In genomic region chr13:41134901-41135300, GRCm38 (mm10) we compare ENCODE assay signal across 9 mouse cellular contexts. TPM values are rescaled to one million over a fixed set of nuclear protein-coding genes. Genes with fewer than 3 reads are reported as not detected.
DNase-seq lines count a peak whose midpoint lies in the region; ATAC-seq and TF ChIP-seq lines count a peak whose summit lies in the region.
"Had no signal": no experiment of that assay in that cellular context is flagged by ENCODE, and none has a peak within 500 bp of the region (broad histone marks: within the 10 kb centered on the region; RNA-seq: fewer than 3 reads in every experiment).

No protein-coding gene starts in this region.

- peak; percentile 68 for DNase-seq in midbrain, embryonic 10.5 days (ENCODE audit: low spot score)
- peak; percentile 57 for DNase-seq in adrenal gland, adult 2 months
- DNase-seq in hindbrain, postnatal 0 days (ENCODE audit: low spot score) = peak; percentile 89
- peak; percentile 76 for DNase-seq in limb, embryonic 14.5 days (ENCODE audit: low spot score)
- peak; percentile 82 for DNase-seq in retina, postnatal 1 day

- no peaks in the 10 kb centered on the region for H3K4me1 ChIP-seq in midbrain, embryonic 10.5 days
- no peaks in the 10 kb centered on the region for H3K4me1 ChIP-seq in midbrain, embryonic 15.5 days
- H3K4me1 ChIP-seq in cortical plate, adult 2 months (ENCODE audit: control insufficient read depth, insufficient read depth, low read length) = no peaks in the 10 kb centered on the region
- no peaks in the 10 kb centered on the region for H3K4me1 ChIP-seq in hindbrain, postnatal 0 days (ENCODE audit: insufficient read depth, low read length)
- H3K4me1 ChIP-seq in limb, embryonic 14.5 days (ENCODE audit: control insufficient read depth, insufficient read depth, low read length) = no peaks in the 10 kb centered on the region

- H3K4me2 ChIP-seq in midbrain, embryonic 15.5 days = no peak overlapping the region
- no peak overlapping the region for H3K4me2 ChIP-seq in hindbrain, postnatal 0 days (ENCODE audit: low read depth, low read length)
- no peak overlapping the region for H3K4me2 ChIP-seq in limb, embryonic 14.5 days (replicated peaks; ENCODE audit: low read depth, low read length, severe bottlenecking)

- no peak for ATAC-seq in midbrain, embryonic 15.5 days (replicated peaks)
- no peak for ATAC-seq in hindbrain, postnatal 0 days
- ATAC-seq in limb, embryonic 14.5 days (ENCODE audit: low FRiP score, low read depth) = no peak
- no peak; the same call in 1 of the 2 replicates for ATAC-seq in megakaryocyte, adult 5-6 weeks (ENCODE audit: poor library complexity, severe bottlenecking)

- H3K4me3 ChIP-seq in midbrain, embryonic 10.5 days = no peak overlapping the region
- no peak overlapping the region for H3K4me3 ChIP-seq in midbrain, embryonic 15.5 days
- no peak overlapping the region for H3K4me3 ChIP-seq in cortical plate, adult 2 months (ENCODE audit: insufficient read depth, low read length)
- H3K4me3 ChIP-seq in hindbrain, postnatal 0 days (ENCODE audit: low read length) = no peak overlapping the region
- H3K4me3 ChIP-seq in limb, embryonic 14.5 days (replicated peaks; ENCODE audit: low read length) = no peak overlapping the region

- no peak overlapping the region for H3K9ac ChIP-seq in midbrain, embryonic 15.5 days
- no peak overlapping the region for H3K9ac ChIP-seq in hindbrain, postnatal 0 days (replicated peaks; ENCODE audit: low read length)
- H3K9ac ChIP-seq in limb, embryonic 14.5 days (ENCODE audit: low read depth, low read length, severe bottlenecking) = no peak overlapping the region

- no peaks in the 10 kb centered on the region for H3K27me3 ChIP-seq in midbrain, embryonic 10.5 days (ENCODE audit: low read depth, poor library complexity, severe bottlenecking)
- H3K27me3 ChIP-seq in midbrain, embryonic 15.5 days (replicated peaks) = no peaks in the 10 kb centered on the region
- no peaks in the 10 kb centered on the region for H3K27me3 ChIP-seq in hindbrain, postnatal 0 days (ENCODE audit: insufficient read depth, low read length)
- H3K27me3 ChIP-seq in limb, embryonic 14.5 days (ENCODE audit: control insufficient read depth, insufficient read depth, low read length) = no peaks in the 10 kb centered on the region

- no peaks in the 10 kb centered on the region for H3K36me3 ChIP-seq in midbrain, embryonic 10.5 days
- no peaks in the 10 kb centered on the region for H3K36me3 ChIP-seq in midbrain, embryonic 15.5 days (replicated peaks)
- no peaks in the 10 kb centered on the region for H3K36me3 ChIP-seq in hindbrain, postnatal 0 days (ENCODE audit: insufficient read depth, low read length)
- H3K36me3 ChIP-seq in limb, embryonic 14.5 days (ENCODE audit: control insufficient read depth, insufficient read depth, low read length) = no peaks in the 10 kb centered on the region

- no peaks in the 10 kb centered on the region for H3K9me3 ChIP-seq in midbrain, embryonic 10.5 days (replicated peaks)
- H3K9me3 ChIP-seq in midbrain, embryonic 15.5 days = no peaks in the 10 kb centered on the region
- H3K9me3 ChIP-seq in hindbrain, postnatal 0 days (ENCODE audit: low read length) = no peaks in the 10 kb centered on the region
- no peaks in the 10 kb centered on the region for H3K9me3 ChIP-seq in limb, embryonic 14.5 days (ENCODE audit: control insufficient read depth, low read length)

- WGBS in midbrain, embryonic 10.5 days = 15% methylated on average over 6 of the region's 6 CpGs
- 9% methylated on average over 6 of the region's 6 CpGs for WGBS in midbrain, embryonic 15.5 days
- WGBS in hindbrain, postnatal 0 days = 9% methylated on average over 6 of the region's 6 CpGs
- WGBS in limb, embryonic 14.5 days = 10% methylated on average over 6 of the region's 6 CpGs

- H3K27ac ChIP-seq in midbrain, embryonic 10.5 days (replicated peaks) = no peak overlapping the region
- H3K27ac ChIP-seq in midbrain, embryonic 15.5 days = no peak overlapping the region
- H3K27ac ChIP-seq in cortical plate, adult 2 months (ENCODE audit: insufficient read depth, low read length) = no peak overlapping the region
- no peak overlapping the region for H3K27ac ChIP-seq in hindbrain, postnatal 0 days
- H3K27ac ChIP-seq in limb, embryonic 14.5 days (replicated peaks; ENCODE audit: low read depth, low read length) = no peak overlapping the region

- peak; percentile 65 for TF ChIP-seq CTCF in cortical plate, adult 2 months (IDR thresholded peaks at IDR 0.05; ENCODE audit: extremely low read depth, insufficient read depth, low read length)
- peak; percentile 86 for TF ChIP-seq CTCF in hindbrain, postnatal 0 days (IDR thresholded peaks at IDR 0.05; ENCODE audit: low read depth)

- no peak for TF ChIP-seq POLR2A in cortical plate, adult 2 months (IDR thresholded peaks at IDR 0.05; ENCODE audit: extremely low read depth, insufficient read depth, low read length)
- TF ChIP-seq POLR2A in limb, embryonic 14.5 days (IDR thresholded peaks at IDR 0.05; ENCODE audit: borderline replicate concordance, extremely low read depth, insufficient read depth, insufficient read length) = no peak

RNA-seq across cellular contexts. Expression of gene Sycp2l, which starts 20.8 kb away (rescaled TPM):
- polyA plus RNA-seq in midbrain, embryonic 10.5 days (2016; fragmentation: Nextera tagmentation; extraction: Ambion mirVana) = not detected in 2 replicates
- polyA plus RNA-seq in midbrain, embryonic 15.5 days (2015; fragmentation: Nextera tagmentation; extraction: Ambion mirVana) = not detected in 2 replicates
- total RNA-seq in adrenal gland, adult 2 months (2021) = not detected
- not detected in 2 replicates for polyA plus RNA-seq in adrenal gland, adult 2 months (2012; rRNA removed)
- polyA plus RNA-seq in cortical plate, adult 2 months (2012; rRNA removed) = 0.06 and 0.54 TPM in 2 replicates
- total RNA-seq in hindbrain, postnatal 0 days (2014; rRNA removed) = not detected in 2 replicates
- 0.23 TPM in 1 of 2 replicates, not detected in the other for polyA plus RNA-seq in hindbrain, postnatal 0 days (2015; fragmentation: Nextera tagmentation; extraction: Ambion mirVana)
- polyA plus RNA-seq in limb, embryonic 14.5 days (2012; rRNA removed) = not detected in 2 replicates
- polyA plus RNA-seq in limb, embryonic 14.5 days (2014; fragmentation: Nextera tagmentation; extraction: Ambion mirVana) = not detected in 2 replicates
- not detected in 2 replicates for total RNA-seq in megakaryocyte, adult 5-6 weeks (2015)
- total RNA-seq in megakaryocyte, adult 5-6 weeks (2017) = not detected in 2 replicates
- polyA plus RNA-seq: neural tube, embryonic 14.5 days had no signal

RNA-seq across cellular contexts. Expression of gene Gcm2, which starts 24.1 kb away (rescaled TPM):
- not detected in 2 replicates for polyA plus RNA-seq in midbrain, embryonic 10.5 days (2016; fragmentation: Nextera tagmentation; extraction: Ambion mirVana)
- not detected in 2 replicates for polyA plus RNA-seq in midbrain, embryonic 15.5 days (2015; fragmentation: Nextera tagmentation; extraction: Ambion mirVana)
- total RNA-seq in adrenal gland, adult 2 months (2021) = not detected
- not detected in 2 replicates for polyA plus RNA-seq in adrenal gland, adult 2 months (2012; rRNA removed)
- not detected in 2 replicates for polyA plus RNA-seq in cortical plate, adult 2 months (2012; rRNA removed)
- total RNA-seq in hindbrain, postnatal 0 days (2014; rRNA removed) = not detected in 2 replicates
- not detected in 2 replicates for polyA plus RNA-seq in hindbrain, postnatal 0 days (2015; fragmentation: Nextera tagmentation; extraction: Ambion mirVana)
- 0.14 TPM in 1 of 2 replicates, not detected in the other for polyA plus RNA-seq in limb, embryonic 14.5 days (2012; rRNA removed)
- not detected in 2 replicates for polyA plus RNA-seq in limb, embryonic 14.5 days (2014; fragmentation: Nextera tagmentation; extraction: Ambion mirVana)
- not detected in 2 replicates for total RNA-seq in megakaryocyte, adult 5-6 weeks (2015)
- 0.26 TPM in 1 of 2 replicates, not detected in the other for total RNA-seq in megakaryocyte, adult 5-6 weeks (2017)
- polyA plus RNA-seq: neural tube, embryonic 14.5 days had no signal

RNA-seq across cellular contexts. Expression of gene Mak, which starts 55.4 kb away (rescaled TPM):
- polyA plus RNA-seq in midbrain, embryonic 10.5 days (2016; fragmentation: Nextera tagmentation; extraction: Ambion mirVana) = 0.42 and 1.0 TPM in 2 replicates
- polyA plus RNA-seq in midbrain, embryonic 15.5 days (2015; fragmentation: Nextera tagmentation; extraction: Ambion mirVana) = 1.8 and 2.2 TPM in 2 replicates
- under 1 TPM; 0.14 TPM for total RNA-seq in adrenal gland, adult 2 months (2021)
- polyA plus RNA-seq in adrenal gland, adult 2 months (2012; rRNA removed) = 0.02 TPM in 1 of 2 replicates, not detected in the other
- polyA plus RNA-seq in cortical plate, adult 2 months (2012; rRNA removed) = 3.3 and 4.1 TPM in 2 replicates
- 0.18 and 1.2 TPM in 2 replicates for total RNA-seq in hindbrain, postnatal 0 days (2014; rRNA removed)
- 1.3 and 1.4 TPM in 2 replicates for polyA plus RNA-seq in hindbrain, postnatal 0 days (2015; fragmentation: Nextera tagmentation; extraction: Ambion mirVana)
- 0.64 and 0.79 TPM in 2 replicates for polyA plus RNA-seq in limb, embryonic 14.5 days (2012; rRNA removed)
- polyA plus RNA-seq in limb, embryonic 14.5 days (2014; fragmentation: Nextera tagmentation; extraction: Ambion mirVana) = 0.23 and 0.46 TPM in 2 replicates
- total RNA-seq in megakaryocyte, adult 5-6 weeks (2015) = 0.23 and 0.27 TPM in 2 replicates
- 0.22 and 0.41 TPM in 2 replicates for total RNA-seq in megakaryocyte, adult 5-6 weeks (2017)
